Mouse (Mus musculus) E14TG2a.4 (cell line): ENCODE measurements around the gene March10.

Experiments
- CTCF ChIP-seq: conservative IDR thresholded peaks from 2 replicates; pipeline ENCODE4 v1.5.1; 2014; ENCODE audit warnings: low read length
- NANOG ChIP-seq: IDR thresholded peaks from 2 replicates; pipeline ENCODE4 v1.6.1; 2014; ENCODE audit warnings: borderline replicate concordance, low read length, mixed read lengths

DNA sequence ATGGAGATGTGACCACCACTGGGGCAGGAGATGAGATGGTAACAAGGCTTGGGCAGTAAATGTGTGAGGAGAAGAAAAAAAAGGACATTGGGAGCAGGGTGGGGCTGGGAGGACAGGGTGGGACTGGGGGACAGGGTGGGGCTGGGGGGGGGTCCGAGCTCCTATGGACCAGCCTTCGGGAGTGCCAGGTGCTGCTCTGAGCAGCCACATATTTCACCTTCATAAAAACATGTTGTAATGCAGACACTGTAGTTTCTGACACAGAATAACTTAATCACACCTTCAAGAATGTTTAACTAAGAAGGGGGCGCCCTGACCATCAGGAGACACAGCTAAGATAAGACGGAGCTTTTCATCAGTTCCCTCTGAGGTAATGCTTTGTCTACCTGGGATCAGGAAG, 4.0 kb downstream of the March10 start:
- TF ChIP-seq NANOG = no peak
- TF ChIP-seq CTCF = no peak
